Mouse (Mus musculus) neutrophil, adult 5-6 weeks (primary cell): Measurements from ENCODE around the gene Otx2. TPM values are rescaled to one million over a fixed set of nuclear protein-coding genes. Genes with fewer than 3 reads are reported as not detected.
"Not testable (repeated sequence)": the region's sequence is repeated elsewhere in the genome, so short reads cannot be mapped to it uniquely, and the experiment has no call there.

Source experiments
- ATAC-seq: fragments of 151-379, 151-347 bp; 2 replicates; pipeline ENCODE4 v1.8.0; 2017; ENCODE audit warnings: mild to moderate bottlenecking, moderate TSS enrichment; ENCODE audit not compliant: insufficient number of reproducible peaks, poor library complexity, low FRiP score, severe bottlenecking; ENCODE audit errors: extremely low read depth
- total RNA-seq: library from RNA; stranded (forward); fragments of 200-1000 nt; gene quantifications from 2 replicates; pipeline ENCODE4 v1.2.3, GENCODE M21; 2017

Otx2 gene
- total RNA-seq, 1 experiment from 2014 or later, result not detected

- ATAC-seq, result no peak
Measured at GRCm38 (mm10) chr14:48655792-48656550, 17.6 kb downstream of the Otx2 start.

DNA sequence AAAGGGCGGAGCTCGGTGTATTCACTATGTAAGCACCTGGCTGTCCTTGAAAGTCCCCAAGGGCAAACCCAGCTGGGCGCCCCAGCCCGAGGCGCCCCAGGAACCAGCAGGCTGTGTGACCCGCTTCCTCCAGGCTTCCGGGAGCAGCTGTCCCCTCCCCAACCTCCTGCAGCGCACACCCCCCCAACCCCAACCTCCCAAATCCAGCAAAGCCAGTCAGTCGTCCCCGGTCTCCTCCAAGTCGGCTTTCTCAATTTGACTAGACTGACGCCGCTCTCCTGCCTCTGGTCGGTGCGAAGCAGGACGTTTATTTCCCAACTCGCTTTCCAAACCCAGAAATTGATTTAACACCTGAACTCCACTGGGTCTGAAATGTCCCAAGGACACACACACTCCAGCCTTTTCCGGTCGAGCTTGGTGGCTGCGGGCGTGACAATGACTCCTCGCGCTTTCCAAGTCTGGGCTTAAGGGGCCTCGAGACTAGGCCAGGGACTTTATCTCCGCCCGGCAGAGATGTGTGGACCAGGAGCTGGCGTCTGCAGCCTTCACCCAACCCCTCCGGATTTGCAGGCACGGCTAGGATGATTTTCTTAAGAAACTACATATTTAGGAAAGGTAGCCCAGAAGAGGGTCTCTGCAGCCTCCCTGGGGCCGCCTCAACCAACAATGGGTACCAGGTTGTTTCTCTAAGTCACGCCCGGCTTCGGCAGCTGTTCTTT is 18.4 kb downstream of the Otx2 start:
- ATAC-seq, result no peak

DNA sequence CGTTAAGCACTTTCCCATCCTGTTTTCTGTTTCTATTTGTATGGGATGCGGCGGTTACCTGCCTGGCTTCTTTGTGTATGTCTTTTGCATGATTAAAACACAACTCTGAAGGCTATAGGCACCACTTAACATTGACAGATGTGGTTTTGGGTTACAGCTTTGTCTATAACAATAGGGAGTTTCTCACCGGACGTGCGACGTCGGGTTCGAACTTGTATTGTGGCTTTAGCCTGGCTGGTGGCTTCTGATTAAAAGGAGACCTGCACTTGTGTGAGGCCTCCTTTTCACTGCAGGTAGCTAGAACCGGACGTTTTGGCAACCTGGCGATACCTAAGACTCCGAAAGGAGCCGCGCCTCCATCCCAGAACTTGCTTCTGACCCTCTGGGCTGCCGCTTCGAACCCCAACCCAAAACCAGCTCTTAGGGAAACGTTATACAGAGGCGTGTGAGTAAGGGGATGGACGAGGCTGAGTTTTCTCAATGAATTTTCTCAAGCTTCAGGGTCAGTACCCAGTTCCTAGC is 19.0 kb downstream of the Otx2 start:
- ATAC-seq, result no peak

DNA sequence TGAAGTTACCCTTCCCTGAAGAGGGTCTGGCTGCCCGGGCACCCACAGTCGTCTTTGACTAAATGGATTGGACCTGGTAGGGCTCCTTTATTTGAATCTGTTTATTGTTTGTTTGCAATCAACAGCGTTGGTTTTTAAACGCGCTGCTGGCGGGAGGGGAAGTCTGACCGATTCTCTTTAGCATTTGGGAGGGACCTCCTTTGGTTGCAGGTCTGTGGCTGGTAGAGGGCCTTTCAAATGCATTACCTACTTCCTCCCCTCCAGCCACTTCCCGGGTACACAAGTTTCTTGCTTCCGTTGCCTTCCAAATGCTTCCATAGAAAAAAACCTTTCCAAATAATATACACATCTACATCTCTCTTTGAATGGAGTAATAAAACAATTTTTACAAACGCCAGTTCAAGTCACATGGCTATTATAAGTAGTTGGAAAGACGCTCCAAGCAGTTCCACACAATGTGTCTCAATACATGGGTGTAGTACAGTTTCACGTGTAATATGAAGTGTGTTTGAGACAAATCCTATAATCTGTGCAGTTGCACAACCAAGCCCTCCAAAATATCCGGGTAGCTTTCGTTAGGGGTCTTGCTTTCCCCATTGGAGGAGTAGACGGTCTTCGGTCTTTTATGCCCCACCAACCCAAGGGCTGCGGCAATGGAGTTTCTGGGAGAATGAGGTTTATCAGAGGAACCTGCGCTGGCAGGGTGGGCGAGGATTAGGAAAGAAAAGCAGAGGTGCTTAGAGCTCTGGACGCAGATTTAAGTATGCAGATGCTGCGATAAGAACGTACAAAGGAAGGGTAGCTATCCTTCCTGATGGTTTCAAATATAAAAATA is 19.7 kb downstream of the Otx2 start:
- no peak for ATAC-seq

- ATAC-seq, result no peak
Measured at GRCm38 (mm10) chr14:48653081-48653480, 20.5 kb downstream of the Otx2 start.

GRCm38 (mm10) chr14:48652256-48652655 is 21.4 kb downstream of the Otx2 start:
- no peak for ATAC-seq

DNA sequence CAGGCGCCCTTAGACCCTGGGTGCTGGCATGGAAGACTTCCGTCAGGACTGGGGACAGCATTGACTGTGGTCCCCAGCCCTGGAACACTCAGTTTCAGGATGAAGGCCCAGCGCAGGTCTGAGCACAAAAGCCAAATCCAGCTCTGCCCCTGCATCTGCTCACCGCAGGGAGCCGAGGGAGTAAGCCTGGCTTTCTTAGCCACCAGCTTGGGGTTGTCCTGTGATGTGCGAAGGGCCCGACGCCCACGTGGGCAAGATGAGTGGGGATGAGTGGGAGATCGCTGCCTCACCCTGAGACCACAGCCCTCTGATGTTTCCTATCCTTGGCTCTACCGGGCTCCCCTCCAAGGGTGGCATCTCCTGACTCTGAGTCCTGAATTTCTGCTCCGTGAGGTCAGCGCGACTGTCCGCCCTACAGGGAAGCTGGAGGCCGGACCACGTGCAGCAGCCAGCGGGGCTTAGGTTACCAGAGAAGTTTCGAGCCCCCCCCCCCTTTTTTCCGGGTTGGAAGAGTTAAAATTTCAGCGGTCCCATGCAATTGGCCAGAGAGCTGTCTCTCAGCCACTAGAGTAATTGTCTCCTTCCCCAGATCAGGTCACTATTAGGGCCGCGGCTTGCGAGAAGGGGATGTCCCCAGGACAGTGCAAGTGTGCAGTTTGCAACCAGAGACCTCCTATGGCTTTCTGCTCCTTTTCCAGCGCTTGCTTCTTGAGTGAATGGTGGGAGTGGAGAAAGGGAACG is 22.0 kb downstream of the Otx2 start:
- ATAC-seq, result no peak

DNA sequence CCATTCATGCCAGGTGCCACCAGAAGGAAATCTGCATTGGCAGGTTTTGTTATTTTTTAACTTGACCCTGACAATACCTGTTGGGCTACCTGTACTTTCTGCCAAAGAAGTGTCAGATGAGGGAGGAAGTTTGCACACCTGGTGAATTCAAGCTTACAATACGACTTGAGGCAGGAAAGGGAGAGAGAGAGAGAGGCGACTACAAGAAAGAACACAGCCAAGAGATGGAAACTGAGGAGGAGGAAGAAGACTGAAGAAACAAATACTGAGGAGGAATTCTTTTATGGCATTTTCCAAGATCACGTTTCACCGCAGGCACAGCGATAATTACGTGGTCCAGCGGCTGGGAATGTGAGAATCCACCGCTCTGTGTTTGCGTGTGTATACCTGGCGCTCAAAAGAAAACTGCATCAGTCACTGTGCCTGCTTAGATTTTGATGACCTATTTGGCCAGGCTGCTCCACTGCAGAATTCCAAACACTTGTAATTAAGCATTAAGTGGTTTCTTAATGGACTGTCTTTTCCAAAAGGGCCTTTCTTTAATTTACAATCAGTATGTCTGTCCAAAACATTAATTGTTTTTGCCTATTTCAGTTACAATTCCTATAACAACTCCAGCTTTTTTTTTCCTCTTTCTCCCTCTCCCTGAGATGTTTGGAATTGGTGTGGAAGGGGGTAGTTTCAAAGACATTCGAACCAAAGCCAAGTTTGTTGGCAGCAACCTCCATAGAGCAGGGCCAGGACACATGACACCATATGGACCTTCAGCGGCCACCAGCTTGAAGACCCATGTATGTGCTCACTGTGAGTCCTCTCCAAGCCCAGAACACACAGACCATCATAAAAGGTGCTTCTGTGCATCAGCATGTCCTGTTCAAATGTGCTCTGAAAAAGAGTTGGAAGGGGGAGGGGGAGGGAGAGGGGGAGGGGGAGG is 31.9 kb downstream of the Otx2 start:
- ATAC-seq, result no peak

DNA sequence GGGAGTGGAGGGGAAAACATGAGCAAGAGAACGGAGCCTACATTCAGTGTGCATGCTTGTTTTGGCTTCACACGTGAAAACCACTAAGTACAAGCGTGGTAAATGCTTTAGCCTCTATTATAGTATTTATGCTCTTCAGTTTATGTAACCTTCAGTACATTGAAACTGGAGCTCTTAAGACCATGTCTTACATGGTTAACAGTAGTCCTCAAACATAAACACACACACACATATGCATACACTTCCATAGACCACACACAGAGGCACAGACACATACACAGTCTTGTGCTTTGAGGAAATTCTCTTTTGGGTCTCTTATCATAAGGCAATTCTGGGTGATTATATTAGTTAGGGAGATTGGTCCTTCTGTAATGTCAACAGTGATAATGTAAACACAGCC is 40.5 kb downstream of the Otx2 start:
- ATAC-seq, result no peak

DNA sequence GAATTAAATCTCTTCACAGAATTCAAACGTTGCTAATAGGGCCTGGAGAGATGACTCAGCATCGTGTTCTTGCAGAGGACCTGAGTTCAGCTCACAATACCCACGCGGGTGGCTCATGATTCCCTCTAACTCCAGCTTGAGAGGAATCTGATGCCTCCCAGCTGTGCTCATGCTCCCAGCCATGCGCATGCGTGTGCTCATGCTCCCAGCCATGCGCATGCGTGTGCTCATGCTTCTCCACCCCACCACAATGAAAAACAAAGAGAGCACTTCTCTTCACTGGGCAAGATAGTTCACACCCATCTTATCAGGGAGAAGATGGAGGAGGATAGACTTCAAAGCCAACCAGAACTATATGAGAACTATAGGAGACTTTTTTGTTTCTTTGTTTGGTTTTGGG is 41.3 kb downstream of the Otx2 start:
- ATAC-seq, result no peak

- no peak for ATAC-seq
Measured at GRCm38 (mm10) chr14:48631486-48631885, 42.1 kb downstream of the Otx2 start.

GRCm38 (mm10) chr14:48629404-48629803 is 44.2 kb downstream of the Otx2 start:
- no peak for ATAC-seq

DNA sequence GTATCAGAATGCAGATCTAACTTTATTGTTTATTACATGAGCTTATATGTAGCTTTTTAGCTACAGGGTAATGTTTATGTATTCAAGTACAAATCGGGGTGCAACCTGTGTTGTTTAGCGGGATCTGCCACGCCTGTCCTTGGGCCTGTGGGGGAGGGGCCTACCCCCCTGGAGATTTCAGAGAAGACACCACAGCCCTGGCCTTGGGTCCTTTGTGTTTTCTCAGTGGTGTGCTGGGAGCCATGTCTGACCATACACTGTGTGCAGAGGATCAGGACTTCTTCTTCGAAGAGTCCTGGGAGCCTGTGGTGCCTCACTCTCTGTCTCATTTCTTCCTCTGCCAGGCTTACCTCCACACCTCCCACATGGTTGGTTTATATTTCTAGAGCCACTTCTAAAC is 47.3 kb downstream of the Otx2 start:
- no peak for ATAC-seq

GRCm38 (mm10) chr14:48625331-48625694 is 48.3 kb downstream of the Otx2 start:
- no peak for ATAC-seq

- no peak for ATAC-seq
Measured at GRCm38 (mm10) chr14:48624596-48625330, 48.9 kb downstream of the Otx2 start.

DNA sequence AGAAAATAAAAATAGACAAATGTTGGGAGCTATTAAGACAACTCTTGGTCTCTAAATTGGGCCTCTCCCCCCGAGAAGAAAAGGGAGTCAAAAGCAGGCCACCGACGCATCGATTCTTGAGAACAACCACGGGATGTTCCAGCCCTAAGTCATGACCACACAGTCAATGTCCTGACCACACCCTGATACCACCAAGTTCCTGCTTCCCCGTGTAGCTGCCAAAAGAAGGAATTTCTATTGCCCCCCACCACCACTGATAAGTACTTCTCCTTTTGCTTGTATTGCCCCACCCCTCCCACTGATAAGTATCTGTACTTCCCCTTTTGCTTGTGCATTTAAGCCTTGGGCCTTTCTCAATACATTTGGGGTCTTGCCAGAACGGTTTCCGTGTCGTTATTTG is 50.9 kb downstream of the Otx2 start:
- not testable (repeated sequence) for ATAC-seq

- no peak for ATAC-seq
Measured at GRCm38 (mm10) chr14:48616361-48616760, 57.3 kb downstream of the Otx2 start.
